Mouse (Mus musculus): ENCODE results near the gene Lgals2. TPM values are rescaled to one million over a fixed set of nuclear protein-coding genes. Genes with fewer than 3 reads are reported as not detected.

The Lgals2 gene
- total and polyA plus RNA-seq, 2 experiments from 2014 or later, result not detected

DNA sequence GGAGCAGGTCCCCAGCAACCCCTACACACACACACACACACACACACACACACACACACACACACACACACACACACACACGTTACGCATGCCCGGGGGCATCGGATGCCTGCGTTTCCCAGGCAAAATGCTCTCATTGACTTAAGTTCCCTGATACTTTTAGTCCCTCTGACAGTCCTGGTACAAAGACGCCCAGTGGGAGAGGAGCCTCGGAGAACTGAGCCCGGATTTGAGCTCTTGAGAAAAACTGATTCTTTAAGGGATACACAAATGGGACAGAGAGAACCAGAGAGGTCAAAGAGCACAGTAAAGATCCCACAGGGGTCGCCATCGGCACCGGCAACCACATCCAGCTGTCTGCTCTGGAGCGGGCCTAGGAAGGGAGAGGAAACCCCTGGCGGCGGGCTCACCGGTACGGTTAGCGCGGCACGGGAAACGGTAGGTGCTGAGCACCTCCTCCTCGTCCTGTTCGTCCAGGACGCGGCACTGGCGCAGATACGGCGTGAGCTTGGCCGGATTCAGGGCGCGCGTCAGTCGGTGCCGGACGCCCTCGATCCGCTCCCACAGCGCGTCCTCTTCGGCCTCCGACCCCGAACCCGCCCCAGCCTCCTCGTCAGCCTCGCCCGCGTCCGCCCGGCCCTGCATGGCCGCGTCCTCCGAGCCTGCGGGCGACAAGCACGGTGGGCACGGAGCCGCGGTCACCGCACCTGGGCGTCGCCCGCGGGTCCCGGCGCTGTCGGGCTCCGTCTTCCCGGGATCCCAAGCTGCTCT, 53.2 kb downstream of the Lgals2 start:
- TF ChIP-seq CTCF (IDR thresholded peaks at IDR 0.05; ENCODE audit: low read depth), result 0 out of 2 replicates have a peak, but pooled peaks have one; percentile 15
- Histone ChIP-seq H3K9ac (replicated peaks; ENCODE audit: low read length) (peak overlapping the region; percentile 55), H3K36me3 (ENCODE audit: insufficient read depth, low read length) (no peaks in the 10 kb centered on the region), H3K4me2 (ENCODE audit: low read depth, low read length) (peak overlapping the region; percentile 65), H3K27me3 (ENCODE audit: insufficient read depth, low read length) (peaks cover 7% of the 10 kb centered on the region; the same call in 1 of the 2 replicates), H3K9me3 (ENCODE audit: low read length) (no peaks in the 10 kb centered on the region), H3K4me1 (ENCODE audit: insufficient read depth, low read length) (peaks cover 6% of the 10 kb centered on the region), H3K27ac (peak overlapping the region; percentile 45; the same call in 1 of the 2 replicates), H3K4me3 (ENCODE audit: low read length) (peak overlapping the region; percentile 48)
- DNase-seq (ENCODE audit: low spot score) (no peak), ATAC-seq (no peak)
- 2% methylated on average over 65 of the region's 67 CpGs for WGBS

GRCm38 (mm10) chr15:78801571-78801970, 53.8 kb downstream of the Lgals2 start:
- Histone ChIP-seq H3K4me2 (ENCODE audit: low read depth, low read length) (peak overlapping the region; percentile 65), H3K27me3 (ENCODE audit: insufficient read depth, low read length) (peaks cover 7% of the 10 kb centered on the region; the same call in 1 of the 2 replicates), H3K4me1 (ENCODE audit: insufficient read depth, low read length) (peaks cover 6% of the 10 kb centered on the region), H3K36me3 (ENCODE audit: insufficient read depth, low read length) (no peaks in the 10 kb centered on the region), H3K27ac (no peak overlapping the region), H3K9me3 (ENCODE audit: low read length) (no peaks in the 10 kb centered on the region), H3K4me3 (ENCODE audit: low read length) (peak overlapping the region; percentile 48; the same call in 1 of the 2 replicates), H3K9ac (replicated peaks; ENCODE audit: low read length) (peak overlapping the region; percentile 55; the same call in 1 of the 2 replicates)
- TF ChIP-seq CTCF (IDR thresholded peaks at IDR 0.05; ENCODE audit: low read depth), result no peak
- DNase-seq (ENCODE audit: low spot score) (no peak), ATAC-seq (no peak)
- WGBS, result 65% methylated on average over 9 of the region's 9 CpGs

Small RNAs within 50 kb of the gene (microRNA-seq; reads per million reads assigned to microRNA genes)
- gene Mir6955, result 0.36 to 1.2 reads per million in 2 experiments

Other genes starting within 250 kb of the Lgals2 start
- 40.9 and 43.1 TPM in 2 replicates for gene Elfn2, start 136.8 kb downstream of the Lgals2 start, total RNA-seq (2014; rRNA removed)
- gene Elfn2, start 136.8 kb downstream of the Lgals2 start, polyA plus RNA-seq (2015; fragmentation: Nextera tagmentation; extraction: Ambion mirVana), result 8.4 and 9.1 TPM in 2 replicates
- 12.7 and 15.2 TPM in 2 replicates for gene Mfng, start 82.1 kb downstream of the Lgals2 start, total RNA-seq (2014; rRNA removed)
- 16.6 and 17.9 TPM in 2 replicates for gene Mfng, start 82.1 kb downstream of the Lgals2 start, polyA plus RNA-seq (2015; fragmentation: Nextera tagmentation; extraction: Ambion mirVana)
- gene Card10, start 52.5 kb downstream of the Lgals2 start, total RNA-seq (2014; rRNA removed), result 0.94 and 1.4 TPM in 2 replicates
- gene Card10, start 52.5 kb downstream of the Lgals2 start, polyA plus RNA-seq (2015; fragmentation: Nextera tagmentation; extraction: Ambion mirVana), result 2.3 and 2.6 TPM in 2 replicates
- 20.6 and 22.5 TPM in 2 replicates for gene Cdc42ep1, start 12.9 kb downstream of the Lgals2 start, total RNA-seq (2014; rRNA removed)
- gene Cdc42ep1, start 12.9 kb downstream of the Lgals2 start, polyA plus RNA-seq (2015; fragmentation: Nextera tagmentation; extraction: Ambion mirVana), result 18.1 TPM in 2 replicates
- 40.0 and 47.1 TPM in 2 replicates for gene Gga1, start 21.7 kb upstream of the Lgals2 start, total RNA-seq (2014; rRNA removed)
- gene Gga1, start 21.7 kb upstream of the Lgals2 start, polyA plus RNA-seq (2015; fragmentation: Nextera tagmentation; extraction: Ambion mirVana), result 40.1 and 41.2 TPM in 2 replicates
- 0.72 TPM in 1 of 2 replicates, not detected in the other for gene Gm49510, start 44.1 kb upstream of the Lgals2 start, total RNA-seq (2014; rRNA removed)
- gene Gm49510, start 44.1 kb upstream of the Lgals2 start, polyA plus RNA-seq (2015; fragmentation: Nextera tagmentation; extraction: Ambion mirVana), result not detected in 2 replicates
- 2.4 and 6.2 TPM in 2 replicates for gene Sh3bp1, start 44.2 kb upstream of the Lgals2 start, total RNA-seq (2014; rRNA removed)
- 4.4 and 5.5 TPM in 2 replicates for gene Sh3bp1, start 44.2 kb upstream of the Lgals2 start, polyA plus RNA-seq (2015; fragmentation: Nextera tagmentation; extraction: Ambion mirVana)
- gene Pdxp, start 58.4 kb upstream of the Lgals2 start, total RNA-seq (2014; rRNA removed), result 300 and 339 TPM in 2 replicates
- 124 and 141 TPM in 2 replicates for gene Pdxp, start 58.4 kb upstream of the Lgals2 start, polyA plus RNA-seq (2015; fragmentation: Nextera tagmentation; extraction: Ambion mirVana)
- 67.6 and 91.5 TPM in 2 replicates for gene Lgals1, start 71.2 kb upstream of the Lgals2 start, total RNA-seq (2014; rRNA removed)
- 141 and 144 TPM in 2 replicates for gene Lgals1, start 71.2 kb upstream of the Lgals2 start, polyA plus RNA-seq (2015; fragmentation: Nextera tagmentation; extraction: Ambion mirVana)
- gene Nol12, start 79.4 kb upstream of the Lgals2 start, total RNA-seq (2014; rRNA removed), result 4.7 and 8.8 TPM in 2 replicates
- 54.8 and 56.4 TPM in 2 replicates for gene Nol12, start 79.4 kb upstream of the Lgals2 start, polyA plus RNA-seq (2015; fragmentation: Nextera tagmentation; extraction: Ambion mirVana)
- gene Triobp, start 92.2 kb upstream of the Lgals2 start, total RNA-seq (2014; rRNA removed), result 42.0 and 57.6 TPM in 2 replicates
- gene Triobp, start 92.2 kb upstream of the Lgals2 start, polyA plus RNA-seq (2015; fragmentation: Nextera tagmentation; extraction: Ambion mirVana), result 19.0 and 20.7 TPM in 2 replicates
- 211 and 233 TPM in 2 replicates for gene H1f0, start 172.9 kb upstream of the Lgals2 start, total RNA-seq (2014; rRNA removed)
- gene H1f0, start 172.9 kb upstream of the Lgals2 start, polyA plus RNA-seq (2015; fragmentation: Nextera tagmentation; extraction: Ambion mirVana), result 259 and 272 TPM in 2 replicates
- gene Galr3, start 186.4 kb upstream of the Lgals2 start, total RNA-seq (2014; rRNA removed), result 0.47 and 1.2 TPM in 2 replicates
- 0.20 and 0.25 TPM in 2 replicates for gene Galr3, start 186.4 kb upstream of the Lgals2 start, polyA plus RNA-seq (2015; fragmentation: Nextera tagmentation; extraction: Ambion mirVana)
- gene Ankrd54, start 207.4 kb upstream of the Lgals2 start, total RNA-seq (2014; rRNA removed), result 60.4 and 62.5 TPM in 2 replicates
- gene Ankrd54, start 207.4 kb upstream of the Lgals2 start, polyA plus RNA-seq (2015; fragmentation: Nextera tagmentation; extraction: Ambion mirVana), result 36.7 and 42.4 TPM in 2 replicates
- 221 and 229 TPM in 2 replicates for gene Eif3l, start 219.7 kb upstream of the Lgals2 start, total RNA-seq (2014; rRNA removed)
- 163 and 164 TPM in 2 replicates for gene Eif3l, start 219.7 kb upstream of the Lgals2 start, polyA plus RNA-seq (2015; fragmentation: Nextera tagmentation; extraction: Ambion mirVana)